Mouse (Mus musculus) cortical plate, adult 2 months (tissue): Measurements from ENCODE around the gene Tecrl. TPM values are rescaled to one million over a fixed set of nuclear protein-coding genes. Genes with fewer than 3 reads are reported as not detected.

ENCODE experiments used
- H3K27ac ChIP-seq: fragments of 200-500 bp; 2 replicates; pipeline ENCODE4 v1.5.1; 2012; ENCODE audit warnings: low read length, control low read depth, inconsistent platforms; ENCODE audit not compliant: insufficient read depth
- H3K4me1 ChIP-seq: fragments of 200-500 bp; 2 replicates; pipeline ENCODE4 v1.6.1; 2011; ENCODE audit warnings: low read length; ENCODE audit not compliant: control insufficient read depth, insufficient read depth
- H3K4me3 ChIP-seq: fragments of 200-500 bp; 2 replicates; pipeline ENCODE4 v1.5.1; 2011; ENCODE audit warnings: mild to moderate bottlenecking, low read length, control low read depth; ENCODE audit not compliant: insufficient read depth
- CTCF ChIP-seq: fragments of 200-500 bp; IDR thresholded peaks from 2 replicates; pipeline ENCODE4 v1.5.1; 2011; ENCODE audit warnings: mild to moderate bottlenecking, control low read depth, low read length; ENCODE audit not compliant: insufficient read depth; ENCODE audit errors: extremely low read depth
- POLR2A ChIP-seq: fragments of 200-500 bp; IDR thresholded peaks from 2 replicates; pipeline ENCODE4 v1.6.1; 2011; ENCODE audit warnings: mild to moderate bottlenecking, low read length, control low read depth; ENCODE audit not compliant: insufficient read depth; ENCODE audit errors: extremely low read depth
- polyA plus RNA-seq: library from polyadenylated mRNA; depleted of rRNA; stranded (reverse); fragments of >200 nt; gene quantifications from 2 replicates; pipeline ENCODE4 v1.2.3, GENCODE M21; 2012; rRNA removed

The Tecrl gene
- polyA plus RNA-seq: 0.32 and 0.38 TPM in 2 replicates

DNA sequence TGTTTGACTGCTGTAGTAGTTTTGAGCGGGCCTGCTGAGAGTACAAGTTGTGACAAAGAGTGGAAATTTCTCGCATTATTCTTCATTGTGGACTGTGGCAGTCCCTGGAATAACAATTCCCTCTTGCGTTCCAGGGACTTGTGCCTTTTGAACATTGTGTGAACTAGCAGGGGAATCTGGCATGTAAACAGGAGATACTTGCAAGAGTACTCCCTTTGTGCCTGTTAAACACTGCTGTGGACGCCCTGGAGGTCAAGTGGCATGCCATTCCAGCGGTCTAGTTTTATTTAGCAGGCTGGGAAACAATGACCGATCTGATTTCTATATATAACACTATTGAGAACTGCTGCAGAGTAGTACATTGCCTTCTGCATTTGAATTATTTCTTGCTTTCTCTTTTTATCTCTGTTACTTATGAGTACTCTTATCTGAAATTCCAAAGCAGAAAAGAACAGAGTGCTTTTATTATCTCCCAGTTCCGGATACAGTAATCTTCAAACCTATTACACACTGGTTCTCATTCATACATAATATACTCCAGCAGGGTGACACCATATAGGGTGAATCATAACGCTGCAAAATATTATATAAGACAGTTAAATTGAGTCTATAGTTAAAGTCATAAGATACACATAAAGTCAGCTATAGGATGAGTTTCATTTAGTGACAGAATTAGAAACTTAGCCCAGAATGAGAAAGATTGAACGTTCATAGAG is at the start of gene Tecrl:
Tecrl (minus strand) TSS at position 350 of the 716 bp plus-strand sequence.
- no peak within 1 kb of the TSS for H3K4me3 ChIP-seq
- H3K4me1 ChIP-seq: no peaks in the 10 kb centered on the region
- TF ChIP-seq CTCF: no peak
- no peak within 1 kb of the TSS for H3K27ac ChIP-seq

DNA sequence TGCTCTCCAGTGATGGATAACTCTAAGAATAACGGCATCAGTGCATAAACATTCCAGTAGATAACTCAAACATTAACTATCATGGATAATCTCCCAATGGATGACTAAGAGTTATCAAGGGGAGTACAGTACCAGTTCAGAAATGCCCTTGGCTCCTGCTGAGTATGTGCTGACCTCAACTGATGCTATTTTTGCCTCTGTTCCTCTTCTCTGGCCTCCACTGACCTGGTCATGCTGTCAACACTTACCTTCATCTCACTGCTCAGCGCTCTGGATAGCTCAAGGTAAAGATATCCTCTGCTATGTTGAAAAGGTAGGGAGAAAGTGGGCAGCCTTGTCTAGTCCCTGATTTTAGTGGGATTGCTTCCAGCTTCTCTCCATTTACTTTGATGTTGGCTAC is 30.0 kb upstream of the Tecrl start:
- no peak overlapping the region for H3K27ac ChIP-seq
- TF ChIP-seq CTCF (no peak), POLR2A (no peak)
- H3K4me1 ChIP-seq: no peaks in the 10 kb centered on the region
- no peak overlapping the region for H3K4me3 ChIP-seq

DNA sequence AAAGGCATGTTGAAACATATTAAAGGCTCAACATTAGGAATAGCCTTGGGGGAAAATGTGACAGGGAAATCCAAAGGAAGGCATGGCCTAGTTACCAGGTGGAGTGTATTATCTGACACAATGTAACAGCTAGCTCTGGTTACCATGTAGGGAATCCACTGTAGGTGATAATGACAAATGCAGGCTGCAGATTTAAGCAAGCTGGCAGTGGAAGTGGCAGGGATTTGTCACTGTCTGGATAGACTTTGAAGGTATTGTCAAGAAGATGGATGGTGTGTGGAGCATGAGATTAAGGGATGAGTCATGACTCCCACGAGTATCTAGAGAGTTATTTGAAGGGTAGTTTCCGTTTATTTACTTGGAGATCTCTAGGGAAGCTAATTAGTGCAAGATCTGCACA is 3.4 kb downstream of the Tecrl start:
- TF ChIP-seq POLR2A (no peak), CTCF (no peak)
- Histone ChIP-seq H3K4me3 (no peak overlapping the region), H3K4me1 (no peaks in the 10 kb centered on the region), H3K27ac (no peak overlapping the region)

DNA sequence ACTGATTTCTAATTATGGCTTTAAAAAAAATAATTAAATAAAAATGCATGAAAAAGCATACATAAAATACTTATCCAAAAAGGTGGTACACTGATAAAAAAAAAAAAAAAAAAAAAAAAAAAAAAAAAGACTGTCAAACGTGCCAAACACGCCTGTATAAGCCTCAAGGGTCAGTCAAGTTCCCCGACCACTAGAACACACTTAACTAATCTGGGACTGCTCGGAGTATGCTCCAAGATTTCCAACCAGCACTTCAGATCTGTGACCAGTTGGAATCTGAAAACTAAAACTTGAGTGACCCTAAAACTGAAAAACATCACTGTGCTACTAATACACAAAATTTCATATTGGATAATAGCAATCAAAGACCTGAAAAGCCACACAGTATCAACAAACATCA is 15.9 kb downstream of the Tecrl start:
- no peaks in the 10 kb centered on the region for H3K4me1 ChIP-seq
- TF ChIP-seq POLR2A (no peak), CTCF (no peak)
- no peak overlapping the region for H3K27ac ChIP-seq
- H3K4me3 ChIP-seq: no peak overlapping the region

- no peak overlapping the region for H3K4me3 ChIP-seq
- no peaks in the 10 kb centered on the region for H3K4me1 ChIP-seq
- no peak overlapping the region for H3K27ac ChIP-seq
- TF ChIP-seq CTCF (no peak), POLR2A (no peak)
These were observed 87.7 kb downstream of the Tecrl start for GRCm38 (mm10) chr5:83267148-83267776.

DNA sequence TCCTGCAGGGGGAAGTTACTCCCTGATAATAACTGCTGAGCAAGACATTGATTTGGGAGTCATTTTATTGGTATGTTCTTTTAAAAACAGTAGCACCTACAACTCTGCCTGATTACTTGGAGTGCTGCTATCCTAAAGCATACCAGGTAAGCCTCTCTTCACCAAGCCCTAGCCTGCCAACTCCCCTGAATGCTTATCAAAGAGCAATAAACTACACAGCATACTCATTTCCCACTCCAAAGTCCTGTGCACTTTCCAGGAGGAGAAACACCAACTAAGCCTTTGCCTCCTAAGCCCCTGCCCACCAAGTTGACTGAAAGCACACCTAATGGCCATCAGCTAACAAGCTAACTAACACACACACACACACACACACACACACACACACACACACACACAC is 94.9 kb downstream of the Tecrl start:
- TF ChIP-seq POLR2A (no peak), CTCF (no peak)
- H3K27ac ChIP-seq: no peak overlapping the region
- no peak overlapping the region for H3K4me3 ChIP-seq
- H3K4me1 ChIP-seq: no peaks in the 10 kb centered on the region

DNA sequence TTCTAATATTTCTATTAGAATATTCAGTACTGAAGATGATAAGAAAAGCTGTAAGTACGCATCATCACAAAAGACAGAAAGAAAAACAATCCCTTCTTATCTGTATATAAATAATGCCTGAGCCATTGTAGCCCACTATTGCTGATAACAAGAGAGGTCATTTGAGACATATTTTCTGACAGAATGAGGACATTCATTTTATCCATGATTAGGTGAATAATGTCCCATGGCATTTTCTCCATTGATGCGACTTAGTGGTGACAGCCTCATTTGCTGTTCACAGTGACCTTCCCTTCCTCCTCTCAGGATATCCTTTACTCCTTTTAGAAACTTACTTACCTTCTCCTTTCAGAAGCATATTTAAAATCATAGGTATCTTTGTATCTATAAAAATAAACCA is 100.9 kb downstream of the Tecrl start:
- no peak overlapping the region for H3K4me3 ChIP-seq
- TF ChIP-seq POLR2A (no peak), CTCF (no peak)
- H3K27ac ChIP-seq: no peak overlapping the region
- H3K4me1 ChIP-seq: no peaks in the 10 kb centered on the region

DNA sequence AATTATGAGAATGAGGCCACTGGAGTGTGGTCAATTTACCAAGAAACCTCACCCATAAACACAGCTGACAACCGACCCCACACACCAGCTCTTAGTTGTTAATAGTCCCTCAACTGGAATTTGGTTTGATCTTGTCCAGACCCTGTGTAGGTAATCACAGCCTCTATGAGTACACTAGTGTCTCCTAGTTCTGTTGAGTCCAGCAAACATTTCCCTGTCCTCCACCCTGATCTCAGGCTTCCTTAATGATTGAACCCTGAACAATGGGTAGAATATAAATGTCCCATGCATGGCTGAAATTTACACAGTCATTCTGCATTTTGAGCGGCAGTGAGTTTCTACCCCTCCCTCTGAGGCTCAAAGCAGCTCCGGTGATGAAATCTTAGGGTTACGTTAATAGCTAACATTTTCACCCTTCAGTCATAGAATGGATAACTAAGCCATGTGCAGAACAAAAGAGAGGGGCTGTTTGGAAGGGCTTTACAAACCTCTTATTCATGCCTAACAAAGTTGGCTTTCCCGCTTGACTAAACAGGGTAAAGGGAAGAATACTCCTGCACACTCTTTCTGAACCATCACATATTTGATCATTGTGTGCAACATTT is 116.0 kb downstream of the Tecrl start:
- no peak overlapping the region for H3K27ac ChIP-seq
- H3K4me3 ChIP-seq: no peak overlapping the region
- TF ChIP-seq POLR2A: no peak
- no peak for TF ChIP-seq CTCF
- no peaks in the 10 kb centered on the region for H3K4me1 ChIP-seq
